Mouse (Mus musculus) WW6 (cell line): ENCODE data around the gene BC051019.

Source experiments
- DNase-seq: peaks from one replicate; pipeline ENCODE4 v3.0.0-alpha.2; 2013; ENCODE audit warnings: low read depth, low spot score

The BC051019 gene

GRCm38 (mm10) chr7:109723697-109724096 is at the start of gene BC051019:
TSS of gene BC051019 (minus strand) at chr7:109723850.
- no peak for DNase-seq

- no peak for DNase-seq
Measured at GRCm38 (mm10) chr7:109772251-109772650, 48.6 kb upstream of the BC051019 start.

- no peak for DNase-seq
Measured at GRCm38 (mm10) chr7:109768699-109769383, 45.2 kb upstream of the BC051019 start.

GRCm38 (mm10) chr7:109767575-109768350 is 44.1 kb upstream of the BC051019 start:
- DNase-seq, result no peak

GRCm38 (mm10) chr7:109764009-109764408 is 40.4 kb upstream of the BC051019 start:
- no peak for DNase-seq

GRCm38 (mm10) chr7:109756291-109756690 is 32.6 kb upstream of the BC051019 start:
- DNase-seq, result no peak

GRCm38 (mm10) chr7:109754034-109754433 is 30.4 kb upstream of the BC051019 start:
- DNase-seq, result no peak

GRCm38 (mm10) chr7:109752008-109752925 is 28.6 kb upstream of the BC051019 start, which contains the start of gene Tmem9b:
TSS of gene Tmem9b (minus strand) at chr7:109752875.
- DNase-seq, result no peak

GRCm38 (mm10) chr7:109751427-109752007 is 27.9 kb upstream of the BC051019 start:
- no peak for DNase-seq

GRCm38 (mm10) chr7:109747747-109748146 is 24.1 kb upstream of the BC051019 start:
- no peak for DNase-seq

GRCm38 (mm10) chr7:109741703-109742102 is 18.1 kb upstream of the BC051019 start:
- no peak for DNase-seq

GRCm38 (mm10) chr7:109741060-109741459 is 17.4 kb upstream of the BC051019 start:
- no peak for DNase-seq

- no peak for DNase-seq
Measured at GRCm38 (mm10) chr7:109739822-109740370, 16.2 kb upstream of the BC051019 start.

- DNase-seq, result no peak
Measured at GRCm38 (mm10) chr7:109734806-109735205, 11.2 kb upstream of the BC051019 start.

GRCm38 (mm10) chr7:109731626-109732025 is 8.0 kb upstream of the BC051019 start, which contains the start of gene Ascl3:
TSS of gene Ascl3 (minus strand) at chr7:109731726.
- DNase-seq, result no peak

- DNase-seq, result no peak
Measured at GRCm38 (mm10) chr7:109723114-109723513, 536 bp downstream of the BC051019 start.

GRCm38 (mm10) chr7:109722618-109723017 is 1.0 kb downstream of the BC051019 start:
- DNase-seq, result no peak

GRCm38 (mm10) chr7:109719286-109719685 is 4.4 kb downstream of the BC051019 start:
- DNase-seq, result no peak

GRCm38 (mm10) chr7:109713434-109713982 is 10.1 kb downstream of the BC051019 start:
- no peak for DNase-seq

- no peak for DNase-seq
Measured at GRCm38 (mm10) chr7:109712198-109712597, 11.5 kb downstream of the BC051019 start.

GRCm38 (mm10) chr7:109710069-109710468 is 13.6 kb downstream of the BC051019 start:
- DNase-seq, result no peak
